Mouse (Mus musculus) myocyte (in vitro differentiated cells): Measurements from ENCODE around the gene Nfe2.

Experiments
- MYOG ChIP-seq, 3 experiments: IDR thresholded peaks; one replicate each; pipeline ENCODE4 v1.6.1; 2011; ENCODE audit warnings: control low read depth in 2 of 3, low read depth in 2 of 3, mild to moderate bottlenecking in 2 of 3; ENCODE audit not compliant: insufficient read length in 2 of 3, control insufficient read depth in 1 of 3, insufficient read depth in 1 of 3
- POLR2A ChIP-seq: IDR thresholded peaks from one replicate; pipeline ENCODE4 v1.6.1; 2011; ENCODE audit warnings: low read depth, mild to moderate bottlenecking, control low read depth, moderate library complexity; ENCODE audit not compliant: insufficient read length
- POLR2AphosphoS2 ChIP-seq: IDR thresholded peaks from one replicate; pipeline ENCODE4 v1.6.1; 2011; ENCODE audit warnings: low read depth, control low read depth; ENCODE audit not compliant: insufficient read length
- TCF12 ChIP-seq: IDR thresholded peaks from one replicate; pipeline ENCODE4 v1.6.1; 2011; ENCODE audit warnings: mild to moderate bottlenecking, control low read depth; ENCODE audit not compliant: poor library complexity, insufficient read depth, severe bottlenecking

GRCm38 (mm10) chr15:103220785-103221184 lies 37.4 kb downstream of the Nfe2 start:
- TF ChIP-seq POLR2A (no peak), TCF12 (no peak), MYOG (IDR thresholded peaks at IDR 0.05; ENCODE audit: control insufficient read depth in 1 of 3, insufficient read depth in 1 of 3, insufficient read length in 2 of 3, low read depth in 2 of 3) (no peak), POLR2AphosphoS2 (no peak)
